Mouse (Mus musculus) lung, postnatal 0 days (tissue): ENCODE data around the gene Rab8a. TPM values are rescaled to one million over a fixed set of nuclear protein-coding genes. Genes with fewer than 3 reads are reported as not detected.

Experiments
- ATAC-seq: fragments of 200-750 bp; cut with Nextera tagmentation; 2 replicates; pipeline ENCODE4 v1.8.0; 2017; ENCODE audit warnings: moderate library complexity
- DNase-seq: peaks from one replicate; pipeline ENCODE4 v3.0.0-alpha.2; 2016; ENCODE audit warnings: low spot score
- H3K27ac ChIP-seq: fragments of 300-500 bp; sonication (generic); 2 replicates; pipeline ENCODE4 v1.5.1; 2014; ENCODE audit warnings: antibody characterized with exemption, mild to moderate bottlenecking, low read length, mixed read lengths
- H3K27me3 ChIP-seq: fragments of 300-500 bp; sonication (generic); replicated peaks from 2 replicates; pipeline ENCODE4 v1.6.1; 2014; ENCODE audit warnings: low read length, mixed read lengths; ENCODE audit not compliant: insufficient read depth
- H3K36me3 ChIP-seq: fragments of 300-500 bp; sonication (generic); 2 replicates; pipeline ENCODE4 v1.6.1; 2014; ENCODE audit warnings: low read length, mixed read lengths; ENCODE audit not compliant: insufficient read depth
- H3K4me1 ChIP-seq: fragments of 300-500 bp; sonication (generic); 2 replicates; pipeline ENCODE4 v1.6.1; 2014; ENCODE audit warnings: antibody characterized with exemption, low read depth, low read length, mixed read lengths; ENCODE audit not compliant: insufficient read depth
- H3K4me2 ChIP-seq: fragments of 300-500 bp; sonication (generic); replicated peaks from 2 replicates; pipeline ENCODE4 v1.6.1; 2014; ENCODE audit warnings: low read depth, mild to moderate bottlenecking, low read length, moderate library complexity, mixed read lengths
- H3K4me3 ChIP-seq: fragments of 300-500 bp; sonication (generic); 2 replicates; pipeline ENCODE4 v1.5.1; 2014; ENCODE audit warnings: low read depth, low read length
- H3K9ac ChIP-seq: fragments of 300-500 bp; sonication (generic); replicated peaks from 2 replicates; pipeline ENCODE4 v1.6.1; 2014; ENCODE audit warnings: low read depth, mild to moderate bottlenecking
- H3K9me3 ChIP-seq: fragments of 300-500 bp; sonication (generic); 2 replicates; pipeline ENCODE4 v1.6.1; 2016; ENCODE audit warnings: low read length, mixed read lengths
- CTCF ChIP-seq: IDR thresholded peaks from 2 replicates; pipeline ENCODE4 v1.5.1; 2016; ENCODE audit warnings: antibody characterized with exemption, mild to moderate bottlenecking
- EP300 ChIP-seq: IDR thresholded peaks from 2 replicates; pipeline ENCODE4 v1.6.1; 2016; ENCODE audit warnings: antibody characterized with exemption, mild to moderate bottlenecking, control low read depth
- WGBS: fragments of 180-500 bp; shearing (Covaris S2); extraction: QIAGEN DNeasy Blood & Tissue Kit; methylation state at CpG from one replicate; pipeline ENCODE4 v1.1.7; 2014; 5-methylcytosine and 5-hydroxymethylcytosine counted together
- polyA plus RNA-seq: library from polyadenylated mRNA; unstranded; fragments of >200 nt; fragmentation: Nextera tagmentation; extraction: Ambion mirVana; gene quantifications from 2 replicates; pipeline ENCODE4 v1.2.1, GENCODE M21; 2015

Rab8a gene
- polyA plus RNA-seq, 1 experiment from 2014 or later = 67.3 TPM

- Histone ChIP-seq H3K27ac (no peak overlapping the region), H3K27me3 (no peaks in the 10 kb centered on the region), H3K4me2 (no peak overlapping the region), H3K9me3 (no peaks in the 10 kb centered on the region), H3K4me1 (no peaks in the 10 kb centered on the region), H3K36me3 (no peaks in the 10 kb centered on the region), H3K9ac (no peak overlapping the region), H3K4me3 (no peak overlapping the region)
- TF ChIP-seq CTCF = peak; percentile 20
- no peak for TF ChIP-seq EP300
- DNase-seq = no peak
- no peak for ATAC-seq
- 57% methylated on average over 2 of the region's 2 CpGs for WGBS
Observed at GRCm38 (mm10) chr8:72210710-72211109, 49.7 kb downstream of the Rab8a start.

- no peak overlapping the region for H3K4me2 ChIP-seq
- H3K9me3 ChIP-seq = no peaks in the 10 kb centered on the region
- no peaks in the 10 kb centered on the region for H3K36me3 ChIP-seq
- H3K4me1 ChIP-seq = no peaks in the 10 kb centered on the region
- no peak overlapping the region for H3K4me3 ChIP-seq
- DNase-seq (no peak), ATAC-seq (no peak)
- 81% methylated on average over 1 of the region's 1 CpGs for WGBS
- H3K9ac ChIP-seq = no peak overlapping the region
- TF ChIP-seq CTCF = no peak
- TF ChIP-seq EP300 = no peak
- no peak overlapping the region for H3K27ac ChIP-seq
- no peaks in the 10 kb centered on the region for H3K27me3 ChIP-seq
Observed at GRCm38 (mm10) chr8:72211846-72212245, 50.8 kb downstream of the Rab8a start.

- Histone ChIP-seq H3K4me3 (no peak within 1 kb of the TSS), H3K9me3 (no peaks in the 10 kb centered on the region), H3K27ac (no peak within 1 kb of the TSS), H3K9ac (no peak within 1 kb of the TSS), H3K27me3 (no peaks in the 10 kb centered on the region), H3K4me1 (no peaks in the 10 kb centered on the region), H3K36me3 (no peaks in the 10 kb centered on the region), H3K4me2 (no peak within 1 kb of the TSS)
- no peak for ATAC-seq
- WGBS = 47% methylated on average over 4 of the region's 4 CpGs
- TF ChIP-seq CTCF (no peak), EP300 (no peak)
- DNase-seq = no peak
Observed at GRCm38 (mm10) chr8:72212751-72213150, 51.8 kb downstream of the Rab8a start, which contains the start of gene Cib3. Gene Cib3 (minus strand): TSS chr8:72212837.

- Histone ChIP-seq H3K9me3 (no peaks in the 10 kb centered on the region), H3K27me3 (no peaks in the 10 kb centered on the region), H3K27ac (no peak within 1 kb of the TSS), H3K9ac (no peak within 1 kb of the TSS), H3K4me2 (no peak within 1 kb of the TSS), H3K36me3 (no peaks in the 10 kb centered on the region), H3K4me1 (no peaks in the 10 kb centered on the region), H3K4me3 (no peak within 1 kb of the TSS)
- ATAC-seq (no peak), DNase-seq (no peak)
- whole genome bisulfite sequencing = 72% methylated on average over 4 of the region's 4 CpGs
- TF ChIP-seq CTCF (no peak), EP300 (no peak)
Observed at GRCm38 (mm10) chr8:72213536-72213935, 52.5 kb downstream of the Rab8a start, which contains the start of gene Gm11034. Gene Gm11034 (minus strand): TSS chr8:72213636.

- Histone ChIP-seq H3K4me3 (no peak overlapping the region), H3K36me3 (no peaks in the 10 kb centered on the region), H3K9me3 (no peaks in the 10 kb centered on the region), H3K27ac (no peak overlapping the region), H3K4me1 (peaks cover under 1% of the 10 kb centered on the region; the same call in 1 of the 2 replicates), H3K9ac (no peak overlapping the region), H3K4me2 (no peak overlapping the region), H3K27me3 (no peaks in the 10 kb centered on the region)
- TF ChIP-seq EP300 (no peak), CTCF (peak; percentile 78)
- WGBS = 32% methylated on average over 2 of the region's 2 CpGs
- peak; percentile 51 for DNase-seq
- ATAC-seq = no peak
Observed at GRCm38 (mm10) chr8:72215060-72215459, 54.1 kb downstream of the Rab8a start.

GRCm38 (mm10) chr8:72215871-72216270, 54.9 kb downstream of the Rab8a start:
- Histone ChIP-seq H3K4me2 (no peak overlapping the region), H3K9me3 (no peaks in the 10 kb centered on the region), H3K27me3 (no peaks in the 10 kb centered on the region), H3K27ac (no peak overlapping the region), H3K9ac (no peak overlapping the region), H3K4me3 (no peak overlapping the region), H3K36me3 (no peaks in the 10 kb centered on the region), H3K4me1 (peaks cover 5% of the 10 kb centered on the region; the same call in 1 of the 2 replicates)
- DNase-seq = peak; percentile 67
- WGBS = 33% methylated on average over 1 of the region's 1 CpGs
- ATAC-seq = no peak; the same call in 1 of the 2 replicates
- no peak for TF ChIP-seq CTCF
- TF ChIP-seq EP300 = 0 out of 2 replicates have a peak, but pooled peaks have one; percentile 12
